In genomic region chr5:138187661-138188306, GRCm38 (mm10) we compare ENCODE assay signal across 8 mouse cellular contexts. TPM values are rescaled to one million over a fixed set of nuclear protein-coding genes. Genes with fewer than 3 reads are reported as not detected.
DNase-seq lines count a peak whose midpoint lies in the region; ATAC-seq lines count a peak whose summit lies in the region.

No protein-coding gene starts in this region.

- peak overlapping the region; percentile 86 for H3K9ac ChIP-seq in intestine, embryonic 14.5 days (ENCODE audit: low read length)

- peak overlapping the region; percentile 43; the same call in 1 of the 2 replicates for H3K27ac ChIP-seq in intestine, embryonic 14.5 days (ENCODE audit: low read depth)

- intact Hi-C loops in gastrocnemius, postnatal 14 days (cut with DNase I; ENCODE audit: low total_unique reads), result no loop called here
- intact Hi-C loops in left cerebral cortex, postnatal 25 days (cut with DNase I), result loop anchor here (1.0 kb wide), 2 partner anchors 16 to 26 kb away; partner anchors contain the start of gene Cops6

- WGBS in intestine, embryonic 14.5 days, result under 1% methylated on average over 10 of the region's 10 CpGs

- DNase-seq in urinary bladder, adult 18-20 months (ENCODE audit: low spot score in 2 of 2), result peak; percentile 17 to 45
- no peak for DNase-seq in urinary bladder, adult 2 months (ENCODE audit: low spot score)
- peak; percentile 90 for DNase-seq in embryo, embryonic 10.5 days (ENCODE audit: low spot score)
- peak; percentile 55 for DNase-seq in gastrocnemius, postnatal 14 days
- peak; percentile 83 for DNase-seq in intestine, embryonic 14.5 days (ENCODE audit: low spot score)
- DNase-seq in left cerebral cortex, postnatal 25 days (ENCODE audit: low spot score in 2 of 2), result peak; percentile 83 to 94
- peak; percentile 47 for DNase-seq in right cerebral cortex, postnatal 4 days

- no peaks in the 10 kb centered on the region for H3K27me3 ChIP-seq in intestine, embryonic 14.5 days (replicated peaks; ENCODE audit: control insufficient read depth, insufficient read depth, low read length)

- no peaks in the 10 kb centered on the region for H3K9me3 ChIP-seq in intestine, embryonic 14.5 days (ENCODE audit: control insufficient read depth, low read length)

- peak; percentile 81 for ATAC-seq in intestine, embryonic 14.5 days (replicated peaks; ENCODE audit: low FRiP score, low TSS enrichment, low read depth)
- ATAC-seq in megakaryocyte-erythroid progenitor cell, adult 5-6 weeks (replicated peaks; ENCODE audit: low FRiP score, low TSS enrichment, poor library complexity, severe bottlenecking), result peak; percentile 75

- H3K4me3 ChIP-seq in intestine, embryonic 14.5 days (ENCODE audit: low read depth, low read length), result peak overlapping the region; percentile 82

- H3K36me3 ChIP-seq in intestine, embryonic 14.5 days (ENCODE audit: control insufficient read depth, insufficient read depth, low read length), result peaks cover 32% of the 10 kb centered on the region

- peaks cover 12% of the 10 kb centered on the region for H3K4me1 ChIP-seq in intestine, embryonic 14.5 days (replicated peaks; ENCODE audit: control insufficient read depth, insufficient read depth, low read length)

- H3K4me2 ChIP-seq in intestine, embryonic 14.5 days (ENCODE audit: low read length), result peak overlapping the region; percentile 83

RNA-seq across cellular contexts. Expression of gene Cnpy4, which starts 0.5 kb away (rescaled TPM):
- 22.1 and 24.2 TPM in 2 replicates for polyA plus RNA-seq in urinary bladder, adult 2 months (2012; rRNA removed)
- total RNA-seq in gastrocnemius, postnatal 14 days (2021), result 1 to 10 TPM; 6.4 to 7.2 TPM
- 44.4 and 49.0 TPM in 2 replicates for polyA plus RNA-seq in intestine, embryonic 14.5 days (2014; fragmentation: Nextera tagmentation; extraction: Ambion mirVana)
- 10 to 100 TPM; 15.6 to 16.9 TPM for total RNA-seq in left cerebral cortex, postnatal 25 days (2021)
- 22.0 and 26.2 TPM in 2 replicates for total RNA-seq in megakaryocyte-erythroid progenitor cell, adult 5-6 weeks (2014; fragmentation: Nextera tagmentation)
- 35.3 and 36.5 TPM in 2 replicates for total RNA-seq in megakaryocyte-erythroid progenitor cell, adult 5-6 weeks (2017)

RNA-seq across cellular contexts. Expression of gene Taf6, which starts 0.5 kb away (rescaled TPM):
- 39.4 and 47.3 TPM in 2 replicates for polyA plus RNA-seq in urinary bladder, adult 2 months (2012; rRNA removed)
- 10 to 100 TPM; 20.8 to 24.8 TPM for total RNA-seq in gastrocnemius, postnatal 14 days (2021)
- polyA plus RNA-seq in intestine, embryonic 14.5 days (2014; fragmentation: Nextera tagmentation; extraction: Ambion mirVana), result 82.6 and 90.3 TPM in 2 replicates
- total RNA-seq in left cerebral cortex, postnatal 25 days (2021), result 10 to 100 TPM; 39.3 to 42.0 TPM
- 44.8 and 68.4 TPM in 2 replicates for total RNA-seq in megakaryocyte-erythroid progenitor cell, adult 5-6 weeks (2014; fragmentation: Nextera tagmentation)
- 25.4 and 37.9 TPM in 2 replicates for total RNA-seq in megakaryocyte-erythroid progenitor cell, adult 5-6 weeks (2017)

RNA-seq across cellular contexts. Expression of gene Mblac1, which starts 6.3 kb away (rescaled TPM):
- polyA plus RNA-seq in urinary bladder, adult 2 months (2012; rRNA removed), result 5.3 and 5.8 TPM in 2 replicates
- 1 to 10 TPM; 2.6 to 2.9 TPM for total RNA-seq in gastrocnemius, postnatal 14 days (2021)
- polyA plus RNA-seq in intestine, embryonic 14.5 days (2014; fragmentation: Nextera tagmentation; extraction: Ambion mirVana), result 8.4 and 9.7 TPM in 2 replicates
- total RNA-seq in left cerebral cortex, postnatal 25 days (2021), result 10 to 100 TPM in 1 of 2 experiments, 1 to 10 TPM in 1; 8.9 to 10.3 TPM
- total RNA-seq in megakaryocyte-erythroid progenitor cell, adult 5-6 weeks (2014; fragmentation: Nextera tagmentation), result 5.1 and 8.0 TPM in 2 replicates
- 2.5 and 8.3 TPM in 2 replicates for total RNA-seq in megakaryocyte-erythroid progenitor cell, adult 5-6 weeks (2017)

RNA-seq across cellular contexts. Expression of gene Mcm7, which starts 15.6 kb away (rescaled TPM):
- 26.9 and 29.7 TPM in 2 replicates for polyA plus RNA-seq in urinary bladder, adult 2 months (2012; rRNA removed)
- total RNA-seq in gastrocnemius, postnatal 14 days (2021), result 10 to 100 TPM; 10.7 to 11.8 TPM
- polyA plus RNA-seq in intestine, embryonic 14.5 days (2014; fragmentation: Nextera tagmentation; extraction: Ambion mirVana), result 182 and 207 TPM in 2 replicates
- total RNA-seq in left cerebral cortex, postnatal 25 days (2021), result 10 to 100 TPM; 11.7 to 13.7 TPM
- total RNA-seq in megakaryocyte-erythroid progenitor cell, adult 5-6 weeks (2014; fragmentation: Nextera tagmentation), result 343 and 361 TPM in 2 replicates
- total RNA-seq in megakaryocyte-erythroid progenitor cell, adult 5-6 weeks (2017), result 397 and 503 TPM in 2 replicates

RNA-seq across cellular contexts. Expression of gene Ap4m1, which starts 16.0 kb away (rescaled TPM):
- 29.6 and 31.1 TPM in 2 replicates for polyA plus RNA-seq in urinary bladder, adult 2 months (2012; rRNA removed)
- total RNA-seq in gastrocnemius, postnatal 14 days (2021), result 10 to 100 TPM in 1 of 2 experiments, 1 to 10 TPM in 1; 7.6 to 10.1 TPM
- 19.1 and 21.7 TPM in 2 replicates for polyA plus RNA-seq in intestine, embryonic 14.5 days (2014; fragmentation: Nextera tagmentation; extraction: Ambion mirVana)
- total RNA-seq in left cerebral cortex, postnatal 25 days (2021), result 10 to 100 TPM; 22.9 to 23.4 TPM
- total RNA-seq in megakaryocyte-erythroid progenitor cell, adult 5-6 weeks (2014; fragmentation: Nextera tagmentation), result 37.3 and 53.0 TPM in 2 replicates
- 18.9 and 32.8 TPM in 2 replicates for total RNA-seq in megakaryocyte-erythroid progenitor cell, adult 5-6 weeks (2017)
